Mouse (Mus musculus) layer of hippocampus, adult 9-11 months (tissue): ENCODE data around the gene Olfr279.
A peak's percentile ranks its signal among the peaks of the same experiment; 100 is the strongest.

Experiments used
- DNase-seq: peaks from one replicate; pipeline ENCODE4 v3.0.0; 2022

The Olfr279 gene

GRCm38 (mm10) chr15:98492102-98492501 lies at the start of gene Olfr279:
Gene Olfr279, plus strand, starts transcription at chr15:98492402.
- no peak for DNase-seq

DNA sequence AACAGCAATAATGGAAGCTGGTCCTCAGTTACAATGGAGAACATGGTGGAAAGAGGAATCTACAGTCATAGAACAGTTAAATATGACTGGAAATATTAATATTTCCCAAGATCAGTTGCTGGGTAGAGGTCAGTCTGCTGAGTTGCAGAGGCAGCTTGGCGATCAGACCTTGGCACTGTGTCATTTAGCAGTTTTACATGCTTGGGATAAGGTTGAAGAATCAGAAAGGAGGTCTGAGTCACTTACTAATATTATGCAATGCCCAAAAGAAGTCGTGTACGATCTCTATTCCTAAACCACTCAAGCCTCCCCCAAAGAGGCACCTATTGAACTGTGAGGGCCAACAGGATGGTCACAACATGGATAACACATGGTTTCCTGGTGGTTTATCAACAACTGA lies 47.6 kb upstream of the Olfr279 start:
- no peak for DNase-seq

DNA sequence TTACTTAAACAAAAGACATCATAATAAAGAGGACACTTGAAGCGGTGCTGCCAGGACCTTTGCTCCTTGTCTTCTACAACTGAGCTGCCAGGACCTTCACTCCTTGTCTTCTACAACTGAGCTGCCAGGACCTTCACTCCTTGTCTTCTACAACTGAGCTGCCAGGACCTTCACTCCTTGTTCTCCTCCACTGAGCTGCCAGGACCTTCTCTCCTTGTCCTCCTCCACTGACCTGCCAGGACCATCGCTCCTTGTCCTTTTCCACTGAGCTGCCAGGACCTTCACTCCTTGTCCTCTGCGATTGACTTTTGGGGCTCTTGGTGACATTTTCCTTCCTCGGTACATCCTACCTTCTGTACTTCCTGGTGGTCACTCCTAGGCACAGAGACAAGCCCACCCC lies 43.7 kb upstream of the Olfr279 start:
- DNase-seq = no peak

DNA sequence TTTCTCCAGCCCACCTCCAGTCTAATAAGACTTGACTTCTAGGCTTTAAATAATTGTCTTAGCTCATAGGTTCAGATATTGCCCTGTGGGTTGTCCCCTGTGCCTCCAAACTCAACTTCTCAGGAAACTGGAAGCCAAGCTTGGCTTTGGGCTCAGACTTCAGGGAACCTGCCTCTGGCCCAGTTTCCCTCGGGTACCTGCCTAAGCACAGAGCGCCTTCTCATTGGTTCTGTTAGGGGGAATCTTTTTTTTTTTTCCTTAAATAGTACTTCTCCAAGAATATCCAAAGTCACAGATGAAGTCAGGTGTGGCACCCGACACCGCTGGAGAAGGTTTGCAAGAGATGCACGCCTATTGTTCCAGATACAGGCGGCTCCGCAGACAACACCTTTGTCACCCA lies 39.9 kb upstream of the Olfr279 start, which contains the start of gene Olfr281:
Gene Olfr281, plus strand, starts transcription at position 301 of the 400 bp plus-strand sequence.
- DNase-seq = no peak

- DNase-seq = no peak
These were observed 22.6 kb upstream of the Olfr279 start, which contains the start of gene OR5BS1P for GRCm38 (mm10) chr15:98469596-98469995. Gene OR5BS1P, plus strand, starts transcription at chr15:98469896.

DNA sequence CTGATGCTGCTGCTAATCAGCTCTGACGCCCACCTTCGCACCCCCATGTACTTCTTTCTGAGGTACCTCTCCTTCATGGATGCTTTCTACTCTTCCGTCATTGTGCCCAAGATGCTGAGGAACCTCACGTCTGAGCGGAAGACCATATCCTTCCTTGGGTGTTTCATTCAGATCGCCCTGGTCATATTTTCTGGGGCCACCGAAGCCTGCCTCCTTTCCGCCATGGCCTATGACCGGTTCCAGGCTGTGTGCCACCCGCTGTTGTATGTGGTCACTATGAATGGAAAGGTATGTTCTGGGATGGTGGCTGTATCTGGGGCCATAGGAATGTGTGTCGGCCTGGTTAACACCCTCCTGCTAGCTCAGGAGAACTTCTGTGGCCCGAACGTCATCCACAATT lies 20.7 kb upstream of the Olfr279 start:
- no peak for DNase-seq

DNA sequence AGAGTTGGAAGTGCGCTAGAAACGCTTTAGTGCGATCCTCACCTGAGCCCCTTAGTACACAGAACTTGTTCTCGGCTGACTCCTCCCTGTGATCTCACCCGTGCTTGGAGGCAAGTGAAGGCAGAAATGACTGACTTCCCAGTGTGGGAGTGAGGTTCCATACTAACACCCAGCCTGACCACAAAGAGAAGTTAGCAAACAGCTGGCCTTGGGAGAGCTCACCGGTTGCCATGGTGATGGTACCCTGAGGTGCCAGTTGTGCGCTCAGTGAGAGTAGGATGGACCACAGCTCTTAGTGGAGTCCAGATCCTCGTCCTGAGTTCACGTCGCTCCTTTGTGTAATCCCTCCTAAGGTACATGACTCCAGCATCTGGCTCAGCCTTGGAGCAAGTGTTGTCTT lies 17.2 kb upstream of the Olfr279 start:
- DNase-seq = no peak

- no peak for DNase-seq
These were observed 16.8 kb upstream of the Olfr279 start for GRCm38 (mm10) chr15:98475382-98475781.

GRCm38 (mm10) chr15:98476281-98476680 lies 15.9 kb upstream of the Olfr279 start:
- no peak for DNase-seq

GRCm38 (mm10) chr15:98479568-98480102 lies 12.6 kb upstream of the Olfr279 start:
- DNase-seq = no peak

- DNase-seq = no peak
These were observed 9.5 kb upstream of the Olfr279 start, which contains the start of gene Lalba for GRCm38 (mm10) chr15:98482701-98483100. Gene Lalba, minus strand, starts transcription at chr15:98482721.

- DNase-seq = peak; percentile 50
These were observed 8.0 kb upstream of the Olfr279 start for GRCm38 (mm10) chr15:98483907-98484886.

- DNase-seq = no peak
These were observed 5.7 kb upstream of the Olfr279 start for GRCm38 (mm10) chr15:98486433-98487021.

DNA sequence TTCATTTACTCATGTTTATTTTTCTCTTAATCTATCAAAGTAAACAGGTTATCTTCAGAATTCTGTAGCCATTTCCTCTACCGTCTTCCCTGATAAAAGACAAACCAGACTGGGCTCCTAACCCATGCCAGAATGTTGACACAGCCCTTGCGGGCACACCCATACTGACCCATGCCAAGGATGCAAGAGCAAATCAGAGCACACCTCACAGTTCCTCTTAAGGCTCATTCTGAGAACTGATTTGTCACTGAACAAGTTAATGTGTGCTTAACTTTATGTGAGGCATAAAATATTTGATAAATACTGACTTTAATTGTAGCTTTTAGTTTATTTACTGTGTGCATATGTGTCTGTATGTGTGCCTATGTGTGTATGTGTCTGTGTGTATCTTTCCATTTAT lies 870 bp upstream of the Olfr279 start:
- DNase-seq = no peak

DNA sequence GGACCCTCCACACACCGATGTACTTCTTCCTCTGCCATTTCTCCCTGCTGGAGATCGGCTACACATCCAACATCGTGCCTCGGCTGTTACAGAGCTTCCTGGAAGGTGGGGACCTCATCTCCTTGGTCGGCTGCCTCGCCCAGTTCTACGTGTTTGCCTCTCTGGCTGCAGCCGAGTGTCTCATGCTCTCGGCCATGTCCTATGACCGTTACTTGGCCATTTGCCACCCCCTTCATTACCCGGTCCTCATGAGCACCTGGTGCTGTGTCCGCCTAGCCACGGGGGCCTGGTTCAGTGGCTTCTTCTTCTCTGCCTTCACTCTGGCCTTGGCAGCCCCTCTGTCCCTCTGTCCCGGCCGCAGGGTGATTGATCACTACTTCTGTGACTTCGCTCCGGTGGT lies 5.4 kb downstream of the Olfr279 start:
- DNase-seq = no peak

- no peak for DNase-seq
These were observed 11.1 kb downstream of the Olfr279 start for GRCm38 (mm10) chr15:98503317-98503716.

DNA sequence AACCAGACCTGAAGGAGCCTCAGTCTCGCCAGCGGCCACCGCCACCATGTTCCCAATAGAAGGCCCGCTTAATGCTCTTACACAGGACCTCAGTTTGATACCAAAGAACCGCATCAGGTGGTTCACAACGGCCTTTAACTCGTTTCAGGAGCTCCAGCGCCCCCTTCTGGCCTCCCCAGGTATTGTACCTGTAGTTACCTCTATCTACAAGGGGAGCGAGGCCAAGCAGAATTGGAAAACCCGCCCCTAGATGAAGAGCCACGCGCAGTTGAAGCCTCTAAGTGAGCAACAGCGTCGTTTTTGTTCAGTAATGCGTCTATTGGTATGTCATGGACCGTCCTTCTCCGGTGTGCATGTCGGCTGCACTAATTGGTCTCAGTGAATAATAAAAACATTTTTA lies 12.3 kb downstream of the Olfr279 start:
- DNase-seq = no peak

GRCm38 (mm10) chr15:98506253-98506957 lies 14.2 kb downstream of the Olfr279 start:
- no peak for DNase-seq

- DNase-seq = no peak
These were observed 15.1 kb downstream of the Olfr279 start for GRCm38 (mm10) chr15:98507321-98507720.

- no peak for DNase-seq
These were observed 17.2 kb downstream of the Olfr279 start for GRCm38 (mm10) chr15:98509387-98509786.

- DNase-seq = peak; percentile 64
These were observed 18.5 kb downstream of the Olfr279 start for GRCm38 (mm10) chr15:98510438-98511385.
